Mouse (Mus musculus) naive thymus-derived CD4-positive, alpha-beta T cell, adult 2 months (primary cell): Measurements from ENCODE around the gene Hs3st6.
A peak's percentile ranks its signal among the peaks of the same experiment; 100 is the strongest.

ENCODE experiments used
- DNase-seq: peaks from one replicate; pipeline ENCODE4 v3.0.0-alpha.2; 2011; ENCODE audit warnings: low read depth

Gene Hs3st6

DNA sequence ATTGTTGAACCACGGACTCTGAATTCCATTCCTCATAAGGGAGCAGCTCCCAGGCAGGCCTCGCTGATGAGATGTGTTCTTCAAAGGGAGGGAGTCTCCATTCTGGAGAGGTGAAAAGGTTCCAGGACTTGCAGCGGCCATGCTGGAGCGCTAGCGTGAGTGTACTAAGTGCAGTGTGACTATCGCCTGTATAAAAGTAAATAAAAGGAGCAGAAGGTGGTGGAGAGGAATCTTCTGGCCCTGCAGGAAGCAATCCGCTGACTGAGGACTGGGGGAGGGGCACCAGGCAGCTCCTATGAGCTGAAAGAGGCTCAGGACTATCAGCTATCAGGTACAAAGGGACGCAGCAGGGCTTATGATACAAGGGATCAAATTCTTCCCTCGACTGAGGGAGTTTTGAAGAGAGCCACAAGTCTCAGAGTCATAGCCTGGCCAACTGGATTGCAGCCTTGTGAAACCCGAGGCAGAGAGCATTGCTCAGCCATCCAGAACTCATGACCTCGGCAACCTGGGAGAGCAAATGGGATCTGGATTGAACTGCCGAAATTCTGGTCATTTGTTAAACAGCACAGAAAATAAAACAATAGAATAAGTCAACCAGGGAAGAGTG lies 13.6 kb downstream of the Hs3st6 start:
- DNase-seq = no peak

- DNase-seq = no peak
Measured at GRCm38 (mm10) chr17:24769146-24769545, 16.4 kb downstream of the Hs3st6 start.

GRCm38 (mm10) chr17:24773241-24773640 lies 20.5 kb downstream of the Hs3st6 start:
- no peak for DNase-seq

DNA sequence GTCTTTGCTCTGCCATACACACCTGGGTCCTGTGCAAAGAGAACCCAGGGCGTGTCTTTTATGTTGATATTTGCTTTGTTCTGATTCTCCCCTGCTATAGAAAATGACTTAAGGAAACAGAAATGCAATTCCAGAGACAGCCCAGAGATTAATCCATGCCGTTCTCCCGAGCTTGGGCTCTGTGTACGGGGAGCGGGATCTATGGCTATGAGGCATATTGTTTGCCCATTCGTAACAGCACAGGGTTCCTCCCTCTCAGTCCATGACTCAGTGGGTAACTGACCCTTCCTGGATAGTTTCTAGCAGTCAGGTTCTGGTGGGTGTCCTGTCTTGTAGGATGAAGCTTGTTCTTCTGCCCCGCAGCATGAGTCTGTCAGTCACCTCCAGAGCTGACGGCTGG lies 22.4 kb downstream of the Hs3st6 start:
- no peak for DNase-seq

- no peak for DNase-seq
Measured at GRCm38 (mm10) chr17:24777073-24777472, 24.3 kb downstream of the Hs3st6 start.

DNA sequence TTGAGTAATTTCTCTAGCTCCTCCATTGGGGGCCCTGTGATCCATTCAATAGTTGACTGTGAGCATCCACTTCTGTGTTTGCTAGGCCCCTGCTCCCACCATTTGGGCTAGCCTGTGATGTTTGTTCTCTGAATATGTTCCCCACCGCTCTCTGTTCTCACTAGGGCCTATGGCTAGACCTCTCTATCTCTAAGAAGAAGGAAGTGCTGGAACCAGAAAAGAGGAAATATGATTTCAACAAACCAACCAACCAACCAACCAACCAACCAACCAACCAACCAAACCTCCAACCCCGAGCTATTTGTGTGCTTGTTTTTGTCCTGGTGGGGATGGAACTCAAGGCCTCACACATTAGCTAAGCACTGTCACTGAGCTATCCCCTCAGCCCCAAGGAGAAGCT lies 28.0 kb downstream of the Hs3st6 start:
- DNase-seq = no peak

GRCm38 (mm10) chr17:24792190-24792589 lies 39.4 kb downstream of the Hs3st6 start:
- DNase-seq = no peak

- no peak for DNase-seq
Measured at GRCm38 (mm10) chr17:24794791-24795190, 42.0 kb downstream of the Hs3st6 start.

- no peak for DNase-seq
Measured at GRCm38 (mm10) chr17:24796969-24797368, 44.2 kb downstream of the Hs3st6 start.

DNA sequence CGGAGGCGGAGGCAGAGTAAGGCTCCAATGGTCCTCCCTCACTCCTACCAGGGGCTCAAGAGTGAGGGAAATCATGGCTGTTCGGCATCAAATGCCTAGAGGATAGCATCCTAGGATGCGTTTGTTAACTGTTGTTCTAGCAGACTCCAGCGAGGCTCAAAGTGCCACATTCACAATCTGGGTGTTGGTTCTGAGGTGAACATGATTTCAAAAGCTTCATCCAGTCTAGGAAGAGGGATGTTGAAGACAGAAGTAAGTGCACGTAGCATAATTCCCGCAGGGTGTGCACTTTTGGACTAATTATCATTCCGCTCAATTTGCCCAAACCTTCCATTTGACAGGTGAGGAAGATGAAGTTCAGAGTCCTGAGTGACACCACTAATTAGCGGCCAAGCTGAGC lies 45.4 kb downstream of the Hs3st6 start:
- DNase-seq = no peak

- DNase-seq = no peak
Measured at GRCm38 (mm10) chr17:24799476-24799875, 46.7 kb downstream of the Hs3st6 start.

DNA sequence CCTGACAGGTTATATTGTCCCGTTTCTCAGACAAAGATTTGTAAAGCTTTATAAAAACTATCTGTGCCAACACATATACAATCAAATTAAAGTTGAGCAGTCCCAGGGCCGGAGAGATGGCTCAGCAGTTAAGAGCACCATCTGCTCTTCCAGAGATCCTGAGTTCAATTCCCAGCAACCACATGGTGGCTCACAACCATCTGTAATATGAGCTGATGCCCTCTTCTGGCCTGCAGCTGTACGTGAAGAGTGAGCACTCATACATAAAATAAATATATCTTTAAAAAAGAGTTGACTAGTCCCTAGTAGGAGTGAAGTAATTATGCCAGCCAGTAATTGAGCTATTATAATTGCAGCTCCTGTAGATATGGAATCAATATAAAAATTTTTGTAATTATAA lies 47.7 kb downstream of the Hs3st6 start:
- DNase-seq = no peak

- DNase-seq = peak; percentile 69
Measured at GRCm38 (mm10) chr17:24803952-24804951, 51.5 kb downstream of the Hs3st6 start, which contains the start of gene Meiob. Gene Meiob, plus strand, starts transcription at chr17:24804289.
